Mouse (Mus musculus) spleen, adult 2 months (tissue): Measurements from ENCODE around the gene Scn2a.

Experiments
- CTCF ChIP-seq: fragments of 200-500 bp; IDR thresholded peaks from 2 replicates; pipeline ENCODE4 v1.5.1; 2011; ENCODE audit warnings: mild to moderate bottlenecking, inconsistent platforms; ENCODE audit not compliant: insufficient read depth, insufficient read length, insufficient replicate concordance; ENCODE audit errors: extremely low read depth
- POLR2A ChIP-seq: fragments of 200-500 bp; IDR thresholded peaks from 2 replicates; pipeline ENCODE4 v1.6.1; 2011; ENCODE audit warnings: low read depth, low read length, inconsistent platforms

GRCm38 (mm10) chr2:65806556-65806955 lies 186.0 kb downstream of the Scn2a start:
- TF ChIP-seq POLR2A = no peak
- TF ChIP-seq CTCF = no peak
